Mouse (Mus musculus) gastrocnemius, postnatal 10 days (tissue): ENCODE measurements around the gene Armh2. TPM values are rescaled to one million over a fixed set of nuclear protein-coding genes. Genes with fewer than 3 reads are reported as not detected.
"Not testable (repeated sequence)": the region's sequence is repeated elsewhere in the genome, so short reads cannot be mapped to it uniquely, and the experiment has no call there.

ENCODE experiments used
- DNase-seq: peaks from one replicate; pipeline ENCODE4 v3.0.0; 2021; ENCODE audit warnings: mixed read lengths
- total RNA-seq, 2 experiments: library from RNA; stranded (reverse); gene quantifications; 2 replicates each; pipeline ENCODE4 v1.2.3; 2021

The Armh2 gene
- total RNA-seq, 2 experiments from 2014 or later, result not detected

- no peak for DNase-seq
These were observed 17.0 kb downstream of the Armh2 start for GRCm38 (mm10) chr13:24757820-24758564.

GRCm38 (mm10) chr13:24759451-24759850 lies 18.4 kb downstream of the Armh2 start:
- DNase-seq, result no peak

DNA sequence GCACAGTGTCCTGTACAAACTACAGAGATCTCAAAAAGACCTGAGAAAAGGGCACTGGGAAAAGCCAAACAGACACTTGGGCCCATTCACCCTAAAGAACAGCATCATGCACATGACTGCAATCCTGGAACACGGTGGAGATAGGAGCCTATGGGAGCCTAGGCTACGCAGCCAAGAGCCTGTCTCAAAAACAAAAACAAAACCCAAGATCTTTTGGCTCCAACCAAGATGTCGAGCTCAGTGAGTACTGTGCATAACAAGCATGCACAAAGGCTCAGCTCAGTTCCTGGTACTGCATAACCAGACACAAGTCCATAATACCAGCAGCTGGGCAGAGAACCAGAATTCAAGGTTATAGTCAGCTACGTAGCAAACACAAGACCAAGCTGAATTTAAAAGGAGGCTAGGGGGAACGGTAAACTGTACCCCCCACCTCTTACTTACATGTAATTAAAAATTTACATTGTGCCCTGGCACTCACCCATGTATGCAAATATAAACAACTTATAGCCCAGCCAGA lies 19.4 kb downstream of the Armh2 start:
- no peak for DNase-seq

- no peak for DNase-seq
These were observed 20.0 kb downstream of the Armh2 start for GRCm38 (mm10) chr13:24761083-24761402.

DNA sequence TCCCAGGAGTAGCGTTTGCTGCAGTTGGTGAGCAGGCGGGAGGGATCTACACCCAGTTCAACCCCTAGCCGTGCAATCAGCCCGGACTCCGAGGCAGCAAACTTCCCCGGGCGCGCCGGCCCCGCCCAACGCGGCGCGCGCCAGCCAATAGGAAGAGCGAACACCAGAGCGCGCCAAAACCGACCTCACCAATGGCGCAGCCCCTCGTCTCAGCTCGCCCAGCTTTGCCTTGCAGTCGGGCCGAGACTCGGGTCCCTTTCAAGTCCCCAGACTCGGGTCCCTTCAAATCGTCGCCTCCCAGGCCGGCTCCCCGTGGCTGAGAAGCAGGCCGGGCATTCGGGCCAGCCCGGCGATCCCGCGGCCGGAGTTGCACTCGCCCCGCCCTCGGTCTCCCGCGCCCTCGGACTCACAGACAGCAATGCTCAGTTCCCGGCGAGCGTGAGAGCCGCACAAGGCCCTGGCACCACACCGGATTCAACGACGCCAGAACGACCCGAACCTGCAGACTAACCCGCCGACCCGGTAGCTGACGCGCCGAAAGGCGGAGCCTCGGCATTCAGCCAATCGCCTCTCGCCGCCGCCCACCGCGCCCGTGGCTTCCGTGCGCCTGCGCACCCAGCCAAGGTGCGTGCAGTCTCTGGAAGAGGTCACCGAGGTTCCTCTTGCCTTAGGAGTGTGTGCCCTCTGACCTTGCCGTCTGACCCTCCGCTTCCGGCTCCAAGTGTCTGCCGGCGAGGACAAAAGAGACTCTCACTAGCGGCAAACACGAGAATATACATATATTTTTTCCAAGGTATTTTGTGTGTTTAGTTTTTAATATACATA lies 20.6 kb downstream of the Armh2 start, which contains the start of gene Gmnn:
Gmnn (minus strand) TSS at position 521 of the 825 bp plus-strand sequence.
- DNase-seq, result peak; percentile 84

DNA sequence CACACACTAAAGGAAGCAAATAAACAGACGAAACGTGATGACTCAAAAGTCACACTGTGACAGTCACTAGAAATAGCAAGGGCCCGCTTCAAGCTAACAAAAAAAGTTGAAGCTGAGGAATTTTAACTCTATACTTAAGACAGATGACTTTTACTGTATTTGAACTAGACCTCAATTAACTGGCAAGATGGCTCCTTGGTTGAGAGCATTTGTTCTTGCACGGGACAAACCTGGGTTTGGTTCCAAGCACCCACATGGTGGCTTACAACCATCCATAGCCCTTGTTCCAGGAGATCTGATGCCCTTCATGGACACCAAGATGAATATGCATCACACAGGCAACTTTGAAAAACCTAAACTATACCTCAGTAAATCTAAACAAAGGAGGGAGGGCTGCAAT lies 21.2 kb downstream of the Armh2 start:
- no peak for DNase-seq

DNA sequence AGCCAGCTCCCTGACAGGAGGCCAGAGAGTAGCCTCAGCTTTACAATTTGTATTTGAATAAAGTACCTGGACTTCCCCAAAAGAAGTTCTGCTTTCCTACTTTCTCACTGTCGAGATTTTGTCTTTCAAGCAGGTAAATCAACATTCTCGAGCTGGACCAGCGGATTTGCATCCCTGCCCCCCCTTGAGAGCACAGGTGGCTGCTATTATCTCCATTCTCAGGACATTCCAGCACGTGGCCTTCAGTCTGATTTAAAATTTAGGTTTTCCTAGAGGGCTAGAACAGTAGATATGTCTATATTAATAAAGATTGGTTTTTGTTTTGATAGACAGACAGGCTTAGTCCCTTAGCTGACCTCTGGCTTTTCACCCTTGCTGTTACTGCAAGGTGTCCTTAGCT lies 26.8 kb downstream of the Armh2 start:
- DNase-seq, result not testable (repeated sequence)

GRCm38 (mm10) chr13:24771482-24771881 lies 30.4 kb downstream of the Armh2 start:
- DNase-seq, result not testable (repeated sequence)

- DNase-seq, result peak; percentile 27
These were observed 35.3 kb downstream of the Armh2 start for GRCm38 (mm10) chr13:24776146-24776844.

DNA sequence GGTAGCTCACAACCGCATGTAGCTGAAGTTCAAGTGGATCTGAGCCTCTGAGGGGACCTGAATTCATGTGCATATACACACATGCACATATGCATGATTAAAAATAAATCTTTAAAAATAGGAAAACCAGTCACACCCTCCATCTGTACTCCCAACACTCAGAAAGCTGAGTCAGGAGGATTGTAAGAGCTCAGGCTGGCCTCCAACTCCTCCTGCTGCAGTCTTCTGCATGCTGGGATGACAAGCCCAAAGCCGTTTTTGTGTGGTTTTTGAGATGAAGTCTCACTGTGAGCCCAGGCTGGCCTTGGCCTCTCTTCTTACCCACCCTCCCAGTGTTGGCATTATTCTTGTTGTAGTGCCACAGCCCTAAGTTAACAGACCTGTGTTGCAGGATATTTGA lies 37.0 kb downstream of the Armh2 start:
- no peak for DNase-seq

DNA sequence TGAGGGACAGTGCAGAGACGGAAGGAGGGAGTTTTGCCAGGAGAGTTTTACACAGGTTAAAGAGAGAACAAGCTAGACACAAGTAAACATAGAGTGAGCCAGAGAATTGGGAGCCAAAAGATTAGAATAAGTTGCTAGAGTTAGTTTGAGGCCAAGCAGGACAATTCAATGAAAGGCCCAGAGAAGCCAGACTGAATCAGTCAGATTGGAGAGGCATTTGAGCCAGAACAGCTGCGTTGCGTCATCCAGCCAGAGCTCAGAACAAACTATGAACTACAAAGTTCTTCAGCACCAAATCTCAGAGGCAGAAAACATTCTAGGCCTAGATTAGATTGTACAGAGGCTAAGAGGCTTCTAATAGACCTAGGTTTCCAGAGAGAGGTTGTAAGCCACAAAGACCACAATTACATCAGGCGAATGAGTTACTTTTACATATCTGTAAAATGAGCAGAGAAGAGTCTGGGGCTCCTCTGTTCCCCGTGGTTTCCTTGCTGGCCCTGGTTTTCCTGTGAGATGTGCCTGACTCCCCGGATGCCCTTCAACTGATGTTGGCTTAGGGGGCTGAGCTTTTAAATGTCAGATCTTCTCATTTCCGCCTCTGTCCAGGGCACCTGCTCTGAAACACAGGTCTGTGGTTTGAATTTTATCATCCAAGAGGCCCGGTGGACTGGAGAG lies 37.8 kb downstream of the Armh2 start:
- DNase-seq, result no peak

GRCm38 (mm10) chr13:24781916-24782315 lies 40.9 kb downstream of the Armh2 start:
- DNase-seq, result no peak

GRCm38 (mm10) chr13:24786014-24786490 lies 45.0 kb downstream of the Armh2 start:
- DNase-seq, result no peak

- DNase-seq, result no peak
These were observed 46.4 kb downstream of the Armh2 start for GRCm38 (mm10) chr13:24787477-24787876.

GRCm38 (mm10) chr13:24791349-24791748 lies 50.3 kb downstream of the Armh2 start:
- no peak for DNase-seq

- DNase-seq, result no peak
These were observed 51.5 kb downstream of the Armh2 start for GRCm38 (mm10) chr13:24792411-24793045.

Other genes starting within 250 kb of the Armh2 start
- 10 to 100 TPM; 10.2 to 11.9 TPM for gene Ripor2, start 159.0 kb upstream of the Armh2 start, total RNA-seq
- 1 to 10 TPM; 3.7 to 5.6 TPM for gene Gmnn, start 20.7 kb downstream of the Armh2 start, total RNA-seq
- 10 to 100 TPM; 61.1 to 71.3 TPM for gene BC005537, start 60.4 kb downstream of the Armh2 start, total RNA-seq
- gene Acot13, start 90.3 kb downstream of the Armh2 start, total RNA-seq, result 10 to 100 TPM; 90.3 to 97.4 TPM
- 10 to 100 TPM; 10.8 to 12.4 TPM for gene Tdp2, start 90.4 kb downstream of the Armh2 start, total RNA-seq
- gene D130043K22Rik, start 103.9 kb downstream of the Armh2 start, total RNA-seq, result under 1 TPM; 0.05 to 0.07 TPM
- gene Aldh5a1, start 196.4 kb downstream of the Armh2 start, total RNA-seq, result 1 to 10 TPM; 3.0 to 3.3 TPM
- gene Gpld1, start 201.9 kb downstream of the Armh2 start, total RNA-seq, result under 1 TPM; 0.40 to 0.54 TPM